Mouse (Mus musculus) MEL (cell line): ENCODE results near the gene Fuk. TPM values are rescaled to one million over a fixed set of nuclear protein-coding genes. Genes with fewer than 3 reads are reported as not detected.

Source experiments
- DNase-seq: peaks from one replicate; pipeline ENCODE4 v3.0.0; 2011; ENCODE audit warnings: low read depth, low spot score
- H3K27ac ChIP-seq: 2 replicates; pipeline ENCODE4 v1.5.1; 2012; ENCODE audit warnings: low read depth, mild to moderate bottlenecking, control low read depth, low read length, moderate library complexity; ENCODE audit not compliant: control insufficient read depth
- H3K27me3 ChIP-seq, 2 experiments: fragments of 150-350 bp in 1 of 2; sonication (generic) in 1 of 2; 2 replicates each; pipeline ENCODE4 v1.6.1; 2012; ENCODE audit warnings: low read length in 2 of 2, mild to moderate bottlenecking in 2 of 2, improper control_type of control experiment in 1 of 2, moderate library complexity in 1 of 2; ENCODE audit not compliant: insufficient read depth in 2 of 2, control insufficient read depth in 1 of 2
- H3K36me3 ChIP-seq, 2 experiments: 2 replicates each; pipeline ENCODE4 v1.6.1; 2012 to 2014; ENCODE audit warnings: low read length in 2 of 2, improper control_type of control experiment in 1 of 2, inconsistent platforms in 1 of 2, mild to moderate bottlenecking in 1 of 2; ENCODE audit not compliant: insufficient read depth in 2 of 2, control insufficient read depth in 1 of 2
- H3K4me1 ChIP-seq, 2 experiments: fragments of 150-350 bp in 1 of 2; sonication (generic) in 1 of 2; 2 replicates each; pipeline ENCODE4 v1.6.1; 2012; ENCODE audit warnings: low read length in 2 of 2, improper control_type of control experiment in 1 of 2, mild to moderate bottlenecking in 1 of 2; ENCODE audit not compliant: insufficient read depth in 2 of 2, control insufficient read depth in 1 of 2
- H3K4me3 ChIP-seq, 2 experiments: fragments of 150-350 bp in 1 of 2; sonication (generic) in 1 of 2; 2 replicates each; pipeline ENCODE4 v1.5.1; 2012; ENCODE audit warnings: low read depth in 2 of 2, low read length in 2 of 2, mild to moderate bottlenecking in 2 of 2, moderate library complexity in 2 of 2, control low read depth in 1 of 2, improper control_type of control experiment in 1 of 2; ENCODE audit not compliant: control insufficient read depth in 1 of 2, insufficient read depth in 1 of 2
- H3K79me2 ChIP-seq: 2 replicates; pipeline ENCODE4 v1.6.1; 2012; ENCODE audit warnings: mild to moderate bottlenecking, low read length, moderate library complexity; ENCODE audit not compliant: control insufficient read depth, poor library complexity, insufficient read depth
- H3K9ac ChIP-seq: 2 replicates; pipeline ENCODE4 v1.6.1; 2012; ENCODE audit warnings: low read depth, mild to moderate bottlenecking, control low read depth, low read length, moderate library complexity; ENCODE audit not compliant: control insufficient read depth, poor library complexity, severe bottlenecking
- H3K9me3 ChIP-seq: fragments of 150-350 bp; sonication (generic); replicated peaks from 2 replicates; pipeline ENCODE4 v1.6.1; 2012; ENCODE audit warnings: mild to moderate bottlenecking, low read length, improper control_type of control experiment, moderate library complexity; ENCODE audit not compliant: insufficient read depth
- BHLHE40 ChIP-seq: IDR thresholded peaks from 2 replicates; pipeline ENCODE4 v1.6.1; 2012; ENCODE audit warnings: low read depth, mild to moderate bottlenecking, inconsistent platforms, low read length, improper control_type of control experiment, borderline replicate concordance
- CTCF ChIP-seq, 3 experiments: IDR thresholded peaks in 2 of 3; conservative IDR thresholded peaks in 1 of 3; 2 replicates each; pipeline ENCODE4 v1.5.1; 2011 to 2012; ENCODE audit warnings: low read length in 3 of 3, low read depth in 2 of 3, mild to moderate bottlenecking in 2 of 3, improper control_type of control experiment in 1 of 3, inconsistent platforms in 1 of 3, mixed read lengths in 1 of 3, moderate library complexity in 1 of 3; ENCODE audit not compliant: control insufficient read depth in 1 of 3, insufficient read depth in 1 of 3, poor library complexity in 1 of 3, severe bottlenecking in 1 of 3
- E2F4 ChIP-seq: IDR thresholded peaks from 2 replicates; pipeline ENCODE4 v1.6.1; 2011; ENCODE audit warnings: low read depth, low read length, improper control_type of control experiment, borderline replicate concordance
- ELF1 ChIP-seq: IDR thresholded peaks from 2 replicates; pipeline ENCODE4 v1.6.1; 2014; ENCODE audit warnings: low read depth, mild to moderate bottlenecking, inconsistent platforms, low read length, improper control_type of control experiment, moderate library complexity
- EP300 ChIP-seq, 2 experiments: IDR thresholded peaks; 2 replicates each; pipeline ENCODE4 v1.6.1; 2011; ENCODE audit warnings: improper control_type of control experiment in 2 of 2, low read length in 2 of 2, low read depth in 1 of 2, mild to moderate bottlenecking in 1 of 2
- ETS1 ChIP-seq: IDR thresholded peaks from 2 replicates; pipeline ENCODE4 v1.6.1; 2012; ENCODE audit warnings: low read depth, mild to moderate bottlenecking, inconsistent platforms, low read length, improper control_type of control experiment, moderate library complexity
- GABPA ChIP-seq: IDR thresholded peaks from 2 replicates; pipeline ENCODE4 v1.6.1; 2012; ENCODE audit warnings: low read depth, mild to moderate bottlenecking, inconsistent platforms, low read length, improper control_type of control experiment, moderate library complexity
- GATA1 ChIP-seq: IDR thresholded peaks from 2 replicates; pipeline ENCODE4 v1.6.1; 2011; ENCODE audit warnings: low read depth, low read length, improper control_type of control experiment
- HCFC1 ChIP-seq: IDR thresholded peaks from 2 replicates; pipeline ENCODE4 v1.6.1; 2012; ENCODE audit warnings: low read depth, mild to moderate bottlenecking, inconsistent platforms, low read length, improper control_type of control experiment, moderate library complexity
- MAFK ChIP-seq: IDR thresholded peaks from 2 replicates; pipeline ENCODE4 v1.6.1; 2011; ENCODE audit warnings: low read depth, mild to moderate bottlenecking, low read length, improper control_type of control experiment, borderline replicate concordance
- MAX ChIP-seq: IDR thresholded peaks from 2 replicates; pipeline ENCODE4 v1.6.1; 2011; ENCODE audit warnings: low read length, improper control_type of control experiment
- MAZ ChIP-seq: IDR thresholded peaks from 2 replicates; pipeline ENCODE4 v1.6.1; 2012; ENCODE audit warnings: low read depth, mild to moderate bottlenecking, inconsistent platforms, low read length, improper control_type of control experiment
- MEF2A ChIP-seq: IDR thresholded peaks from 2 replicates; pipeline ENCODE4 v1.6.1; 2014; ENCODE audit warnings: low read depth, mild to moderate bottlenecking, inconsistent platforms, low read length, improper control_type of control experiment; ENCODE audit not compliant: poor library complexity, insufficient replicate concordance, severe bottlenecking; ENCODE audit errors: extremely low read depth
- MXI1 ChIP-seq: IDR thresholded peaks from 2 replicates; pipeline ENCODE4 v1.6.1; 2011; ENCODE audit warnings: mild to moderate bottlenecking, low read depth, low read length, improper control_type of control experiment
- NELFE ChIP-seq: IDR thresholded peaks from 2 replicates; pipeline ENCODE4 v1.6.1; 2011; ENCODE audit warnings: low read depth, low read length, improper control_type of control experiment
- NRF1 ChIP-seq: IDR thresholded peaks from 2 replicates; pipeline ENCODE4 v1.6.1; 2014; ENCODE audit warnings: low read depth, mild to moderate bottlenecking, inconsistent platforms, low read length, improper control_type of control experiment, moderate library complexity; ENCODE audit not compliant: poor library complexity, insufficient read depth, severe bottlenecking
- POLR2A ChIP-seq, 2 experiments: IDR thresholded peaks; 2 replicates each; pipeline ENCODE4 v1.6.1; 2011 to 2012; ENCODE audit warnings: low read length in 2 of 2, mild to moderate bottlenecking in 2 of 2, control low read depth in 1 of 2, improper control_type of control experiment in 1 of 2, low read depth in 1 of 2, moderate library complexity in 1 of 2; ENCODE audit not compliant: control insufficient read depth in 1 of 2, insufficient read depth in 1 of 2, poor library complexity in 1 of 2
- POLR2AphosphoS2 ChIP-seq: IDR thresholded peaks from 2 replicates; pipeline ENCODE4 v1.6.1; 2011; ENCODE audit warnings: low read length, improper control_type of control experiment
- TAL1 ChIP-seq: IDR thresholded peaks from 2 replicates; pipeline ENCODE4 v1.6.1; 2012; ENCODE audit warnings: mild to moderate bottlenecking, inconsistent platforms, low read length, moderate library complexity, mixed read lengths
- TCF12 ChIP-seq: IDR thresholded peaks from 2 replicates; pipeline ENCODE4 v1.6.1; 2014; ENCODE audit warnings: low read depth, mild to moderate bottlenecking, inconsistent platforms, low read length, improper control_type of control experiment, moderate library complexity
- UBTF ChIP-seq: IDR thresholded peaks from 2 replicates; pipeline ENCODE4 v1.6.1; 2012; ENCODE audit warnings: low read depth, mild to moderate bottlenecking, inconsistent platforms, low read length, improper control_type of control experiment, moderate library complexity, borderline replicate concordance; ENCODE audit not compliant: insufficient read depth
- USF2 ChIP-seq, 2 experiments: IDR thresholded peaks; 2 replicates each; pipeline ENCODE4 v1.6.1; 2011 to 2012; ENCODE audit warnings: improper control_type of control experiment in 2 of 2, low read length in 2 of 2, borderline replicate concordance in 1 of 2, inconsistent platforms in 1 of 2, low read depth in 1 of 2, mild to moderate bottlenecking in 1 of 2; ENCODE audit not compliant: insufficient read depth in 1 of 2
- ZC3H11A ChIP-seq: IDR thresholded peaks from 2 replicates; pipeline ENCODE4 v1.6.1; 2012; ENCODE audit warnings: low read depth, mild to moderate bottlenecking, inconsistent platforms, low read length, improper control_type of control experiment
- ZMIZ1 ChIP-seq: IDR thresholded peaks from 2 replicates; pipeline ENCODE4 v1.6.1; 2012; ENCODE audit warnings: low read depth, mild to moderate bottlenecking, inconsistent platforms, low read length, improper control_type of control experiment, moderate library complexity
- polyA plus RNA-seq, 2 experiments: library from polyadenylated mRNA; stranded (reverse) in 1 of 2; unstranded in 1 of 2; fragments of >175 nt in 1 of 2; fragments of >200 nt in 1 of 2; gene quantifications; 2 replicates each; pipeline versions ENCODE4 v1.2.1 to v1.2.4; 2012; ENCODE audit warnings: low replicate concordance in 2 of 2, low read depth in 1 of 2; ENCODE audit not compliant: insufficient read length in 2 of 2, insufficient read depth in 1 of 2, missing spikeins in 1 of 2
- total RNA-seq: library from RNA; depleted of rRNA; stranded (reverse); fragments of 300-350 nt; gene quantifications from 2 replicates; pipeline ENCODE4 v1.2.3, GENCODE M21; 2012

Gene Fuk
- total and polyA plus RNA-seq, 3 experiments: 9.1 to 10.6 TPM; not detected in 1

DNA sequence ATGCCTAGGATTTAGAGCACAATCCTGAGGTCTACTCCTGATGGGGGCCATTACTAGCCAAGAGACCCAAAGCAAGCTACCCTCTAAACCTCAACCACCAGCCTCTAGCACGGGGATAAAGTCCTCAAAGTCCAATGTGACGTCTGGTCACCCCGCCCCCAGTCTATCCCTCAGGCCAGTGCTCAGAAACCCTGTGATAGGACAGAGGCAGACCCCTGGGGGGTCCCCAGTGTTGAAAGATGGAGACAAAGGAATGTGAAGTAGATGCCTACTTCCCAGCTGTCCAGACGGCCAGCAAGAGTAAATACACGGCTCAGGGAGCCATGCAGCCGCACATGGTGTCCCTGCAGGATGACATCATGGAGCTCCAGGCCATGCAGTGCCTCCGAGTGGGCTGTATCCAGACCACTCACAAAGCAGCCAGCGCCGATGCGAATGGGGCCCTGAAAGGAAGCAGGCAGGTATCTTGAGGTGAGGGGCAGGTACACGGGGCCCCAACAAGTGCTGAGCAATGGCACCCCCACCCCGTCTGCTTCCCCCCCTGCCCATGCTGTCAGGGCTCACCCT is 12.3 kb downstream of the Fuk start:
- Histone ChIP-seq H3K9me3 (no peaks in the 10 kb centered on the region), H3K9ac (no peak overlapping the region), H3K36me3 (no peaks in the 10 kb centered on the region), H3K79me2 (no peaks in the 10 kb centered on the region), H3K27me3 (no peaks in the 10 kb centered on the region), H3K4me1 (no peaks in the 10 kb centered on the region), H3K4me3 (no peak overlapping the region), H3K27ac (no peak overlapping the region)
- TF ChIP-seq BHLHE40 (no peak), TCF12 (no peak), HCFC1 (no peak), ELF1 (no peak), GABPA (no peak)
- no peak for DNase-seq

DNA sequence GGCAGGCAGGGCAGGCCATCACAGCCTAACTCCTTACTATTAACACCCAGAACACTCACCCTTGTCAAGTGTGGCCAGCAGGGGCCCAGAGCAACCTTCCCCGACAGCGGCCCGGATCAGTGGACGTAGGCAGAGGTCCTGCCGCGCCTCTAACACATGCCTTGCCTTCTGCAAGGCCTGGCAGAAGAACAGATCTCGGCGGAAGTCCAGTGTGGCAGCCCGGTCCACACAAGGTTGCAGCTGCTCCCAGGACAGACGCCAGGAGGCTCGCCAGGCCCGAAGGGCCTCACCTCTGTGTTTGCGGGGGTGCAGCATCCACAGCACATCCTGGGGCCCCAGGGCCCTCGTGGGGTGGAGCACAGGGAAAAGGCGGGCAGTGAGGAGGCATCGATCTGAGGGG is 13.4 kb downstream of the Fuk start:
- Histone ChIP-seq H3K36me3 (no peaks in the 10 kb centered on the region), H3K27ac (no peak overlapping the region), H3K79me2 (no peaks in the 10 kb centered on the region), H3K4me3 (no peak overlapping the region), H3K4me1 (no peaks in the 10 kb centered on the region), H3K9ac (no peak overlapping the region), H3K27me3 (no peaks in the 10 kb centered on the region), H3K9me3 (no peaks in the 10 kb centered on the region)
- TF ChIP-seq POLR2A (IDR thresholded peaks at IDR 0.05; ENCODE audit: control insufficient read depth in 1 of 2, insufficient read depth in 1 of 2, low read depth in 1 of 2, low read length in 2 of 2, poor library complexity in 1 of 2) (no peak), TAL1 (no peak), MAX (no peak), ZMIZ1 (no peak), UBTF (no peak), ZC3H11A (no peak), TCF12 (no peak)
- no peak for DNase-seq

DNA sequence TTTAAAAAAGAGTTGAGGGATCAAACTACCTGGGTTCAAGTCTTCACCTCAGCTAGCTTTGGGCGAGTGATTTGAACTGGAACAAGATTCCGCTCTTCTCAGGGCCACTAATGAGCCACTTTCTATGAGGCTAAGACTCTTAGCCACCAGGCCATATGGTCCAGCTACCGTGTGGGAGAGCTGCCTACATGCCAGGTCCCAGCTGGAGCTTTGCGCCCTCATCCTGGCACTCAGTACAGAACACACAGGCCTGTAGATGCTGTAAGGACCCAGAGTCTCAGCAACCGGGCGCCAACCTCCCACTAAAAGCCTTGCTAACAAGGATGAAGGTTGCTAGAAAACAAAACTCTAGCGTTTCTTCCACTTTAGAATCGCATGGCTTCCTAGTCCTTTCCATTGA is 13.8 kb downstream of the Fuk start:
- no peaks in the 10 kb centered on the region for H3K36me3 ChIP-seq
- H3K27ac ChIP-seq: no peak overlapping the region
- no peaks in the 10 kb centered on the region for H3K79me2 ChIP-seq
- no peaks in the 10 kb centered on the region for H3K4me1 ChIP-seq
- no peak overlapping the region for H3K9ac ChIP-seq
- no peaks in the 10 kb centered on the region for H3K27me3 ChIP-seq
- H3K4me3 ChIP-seq: no peak overlapping the region
- TF ChIP-seq EP300 (IDR thresholded peaks at IDR 0.05; ENCODE audit: low read depth in 1 of 2, low read length in 2 of 2) (no peak), UBTF (no peak), ETS1 (no peak), ZC3H11A (no peak), MXI1 (no peak), NRF1 (no peak), MEF2A (no peak), GATA1 (no peak), MAFK (no peak), E2F4 (no peak), MAZ (no peak), TAL1 (no peak), ELF1 (no peak), TCF12 (no peak), POLR2AphosphoS2 (no peak), HCFC1 (no peak), CTCF (IDR thresholded peaks at IDR 0.05 in 2 of 3, conservative IDR thresholded peaks at IDR 0.05 in 1 of 3; ENCODE audit: control insufficient read depth in 1 of 3, insufficient read depth in 1 of 3, low read depth in 2 of 3, low read length in 3 of 3, poor library complexity in 1 of 3, severe bottlenecking in 1 of 3) (no peak), NELFE (no peak), USF2 (IDR thresholded peaks at IDR 0.05; ENCODE audit: borderline replicate concordance in 1 of 2, insufficient read depth in 1 of 2, low read depth in 1 of 2, low read length in 2 of 2) (no peak)
- DNase-seq: no peak
- H3K9me3 ChIP-seq: no peaks in the 10 kb centered on the region
